Mouse (Mus musculus): ENCODE measurements around the gene Med12l. TPM values are rescaled to one million over a fixed set of nuclear protein-coding genes. Genes with fewer than 3 reads are reported as not detected.

Gene Med12l
- polyA plus RNA-seq, 1 experiment = 16.9 TPM

DNA sequence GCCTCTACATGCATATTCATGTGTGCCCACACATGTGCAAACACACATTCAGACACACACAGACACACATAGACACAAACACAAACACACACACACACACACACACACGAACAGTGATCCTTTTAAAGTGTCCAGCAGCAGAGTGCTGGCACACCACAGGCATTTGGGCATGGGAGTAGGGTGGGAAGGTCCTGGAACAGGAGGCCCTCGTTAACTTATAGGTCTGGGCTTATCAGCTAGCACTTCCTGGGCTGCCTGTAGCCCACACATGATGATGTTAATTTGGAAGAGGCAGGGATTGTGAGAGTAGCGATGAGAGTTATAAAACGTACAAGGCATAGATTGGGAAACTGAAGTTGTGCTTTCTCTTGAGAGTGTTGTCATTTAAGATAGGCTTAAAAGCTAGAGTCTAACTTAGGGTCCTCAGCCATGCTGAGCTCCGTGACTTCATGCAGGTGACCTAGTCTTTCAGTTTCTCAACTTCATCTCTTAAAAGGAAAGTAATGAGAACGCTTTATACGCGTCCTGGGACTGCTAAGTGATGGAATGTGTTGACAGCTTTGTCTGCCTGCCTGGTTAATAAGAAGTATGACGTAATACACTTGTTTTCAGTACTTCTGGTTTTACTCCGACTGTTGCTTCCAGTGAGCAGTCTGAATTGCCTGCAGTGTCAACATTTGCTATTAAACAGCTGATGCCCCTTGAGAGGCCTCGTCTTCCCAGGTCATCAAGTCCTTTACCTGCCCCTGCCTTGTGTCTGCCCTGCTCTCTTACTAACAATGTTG is 199.3 kb downstream of the Med12l start:
- Histone ChIP-seq H3K27me3 (ENCODE audit: control insufficient read depth, insufficient read depth, low read length) (no peaks in the 10 kb centered on the region), H3K4me3 (replicated peaks; ENCODE audit: insufficient read depth, low read depth, low read length) (no peak overlapping the region), H3K27ac (ENCODE audit: insufficient read depth, low read length) (no peak overlapping the region), H3K4me1 (ENCODE audit: control insufficient read depth, insufficient read depth, low read length) (peaks cover 4% of the 10 kb centered on the region; the same call in 1 of the 2 replicates)
- WGBS = 89% methylated on average over 11 of the region's 11 CpGs
- TF ChIP-seq CTCF (IDR thresholded peaks at IDR 0.05; ENCODE audit: borderline replicate concordance, insufficient read depth, low read depth, low read length) (no peak), POLR2A (IDR thresholded peaks at IDR 0.05; ENCODE audit: borderline replicate concordance, insufficient read depth, low read length) (no peak)
- no peak for DNase-seq

DNA sequence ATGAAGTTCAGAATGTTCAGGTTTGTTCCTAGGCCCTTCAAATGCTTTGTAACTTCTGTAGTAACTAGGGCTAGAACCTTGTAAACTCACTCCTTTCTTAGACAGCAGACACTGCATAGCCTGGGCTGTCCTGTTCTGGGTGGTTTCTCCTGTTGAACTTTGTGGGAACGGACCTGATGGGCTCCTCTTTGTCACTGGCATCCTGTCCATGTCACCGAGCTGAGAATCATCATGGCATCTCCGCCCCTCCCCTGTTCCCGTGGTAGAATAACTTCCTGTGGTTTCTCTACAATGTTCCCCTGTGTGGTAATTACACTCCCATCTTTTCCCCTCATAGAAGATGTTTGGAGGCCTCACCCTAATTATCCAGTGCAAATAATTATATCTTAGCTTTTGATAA is 200.3 kb downstream of the Med12l start:
- no peak for TF ChIP-seq POLR2A (IDR thresholded peaks at IDR 0.05; ENCODE audit: borderline replicate concordance, insufficient read depth, low read length)
- TF ChIP-seq CTCF (IDR thresholded peaks at IDR 0.05; ENCODE audit: borderline replicate concordance, insufficient read depth, low read depth, low read length) = no peak
- WGBS = 67% methylated on average over 4 of the region's 4 CpGs

DNA sequence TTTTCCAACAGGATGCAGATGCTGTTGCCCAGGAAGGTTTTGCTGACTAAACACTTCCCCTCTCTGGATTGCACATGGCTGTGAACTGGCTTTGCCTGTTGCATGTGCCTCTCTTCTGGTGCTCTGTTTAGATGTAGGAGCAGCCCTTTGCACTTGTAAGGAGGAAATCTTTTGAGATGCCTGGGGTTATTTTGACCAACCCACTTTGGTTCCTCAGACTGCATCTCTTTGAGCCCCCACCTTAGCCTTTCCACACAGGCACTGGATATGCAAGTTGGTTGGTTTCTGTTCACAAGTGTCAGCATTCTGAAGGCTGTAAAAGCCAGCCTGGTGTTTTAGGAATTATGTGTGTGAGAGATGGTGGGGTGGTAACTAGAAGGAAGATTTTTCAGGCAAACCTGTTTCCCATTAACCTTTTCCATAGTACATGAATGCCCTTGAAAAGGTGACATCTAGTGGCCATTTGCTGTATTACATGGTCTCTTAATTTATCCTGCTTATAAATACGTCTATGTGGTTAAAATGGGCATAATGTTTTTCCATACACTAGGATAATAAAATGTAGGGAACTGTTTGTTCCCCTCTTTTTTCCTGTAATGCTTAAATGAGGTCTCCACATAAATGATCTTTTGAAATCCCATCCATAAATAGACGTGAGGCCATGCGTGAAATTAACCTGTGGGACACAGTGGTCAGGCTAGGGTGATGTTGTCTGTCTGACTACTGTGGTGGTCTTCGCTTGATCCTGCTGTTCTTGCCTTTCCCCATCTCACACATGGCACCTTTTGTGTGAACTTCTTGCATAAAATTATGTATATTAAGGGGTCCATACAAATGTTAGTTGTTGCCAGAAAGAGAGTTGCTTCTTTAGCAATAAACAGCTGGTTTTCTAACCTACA is 203.3 kb downstream of the Med12l start:
- TF ChIP-seq CTCF (IDR thresholded peaks at IDR 0.05; ENCODE audit: borderline replicate concordance, insufficient read depth, low read depth, low read length) (peak; percentile 48), POLR2A (IDR thresholded peaks at IDR 0.05; ENCODE audit: borderline replicate concordance, insufficient read depth, low read length) (no peak)
- peak overlapping the region; percentile 38 for H3K27ac ChIP-seq (ENCODE audit: insufficient read depth, low read length)
- peaks cover 4% of the 10 kb centered on the region; the same call in 1 of the 2 replicates for H3K4me1 ChIP-seq (ENCODE audit: control insufficient read depth, insufficient read depth, low read length)
- H3K27me3 ChIP-seq (ENCODE audit: control insufficient read depth, insufficient read depth, low read length) = no peaks in the 10 kb centered on the region
- H3K4me3 ChIP-seq (replicated peaks; ENCODE audit: insufficient read depth, low read depth, low read length) = no peak overlapping the region
- WGBS = 51% methylated on average over 4 of the region's 4 CpGs
- DNase-seq = peak; percentile 54 to 68

More for the DNA sequence above, 200.3 kb downstream of the Med12l start:
- H3K4me3 ChIP-seq (replicated peaks; ENCODE audit: insufficient read depth, low read depth, low read length) = no peak overlapping the region
- H3K27ac ChIP-seq (ENCODE audit: insufficient read depth, low read length) = no peak overlapping the region
- no peaks in the 10 kb centered on the region for H3K27me3 ChIP-seq (ENCODE audit: control insufficient read depth, insufficient read depth, low read length)
- DNase-seq = no peak
- peaks cover 4% of the 10 kb centered on the region; the same call in 1 of the 2 replicates for H3K4me1 ChIP-seq (ENCODE audit: control insufficient read depth, insufficient read depth, low read length)

DNA sequence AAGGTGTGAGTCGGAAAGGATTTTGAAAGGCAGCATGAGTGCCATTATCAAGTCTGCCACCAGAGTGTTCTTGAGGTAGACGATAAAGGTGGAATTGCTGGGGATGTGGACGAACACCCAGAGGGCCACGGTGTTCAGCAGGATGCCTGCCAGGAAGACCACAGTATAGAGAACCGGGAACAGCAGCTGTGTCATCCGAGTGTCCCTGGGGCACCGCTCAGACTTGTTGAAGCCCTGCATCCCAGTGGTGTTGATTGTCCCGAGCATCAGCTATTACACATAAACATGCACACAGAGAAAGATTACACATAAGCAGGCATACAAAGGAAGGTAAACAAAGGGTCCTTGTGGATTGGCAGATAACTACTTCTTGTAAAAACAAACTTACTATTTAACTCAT is 204.5 kb downstream of the Med12l start:
- TF ChIP-seq POLR2A (IDR thresholded peaks at IDR 0.05; ENCODE audit: borderline replicate concordance, insufficient read depth, low read length) = no peak
- H3K4me1 ChIP-seq (ENCODE audit: control insufficient read depth, insufficient read depth, low read length) = peaks cover 4% of the 10 kb centered on the region; the same call in 1 of the 2 replicates
- 71% methylated on average over 8 of the region's 8 CpGs for WGBS
- DNase-seq = peak in 1 of 2 experiments; percentile 14
- no peaks in the 10 kb centered on the region for H3K27me3 ChIP-seq (ENCODE audit: control insufficient read depth, insufficient read depth, low read length)
- H3K4me3 ChIP-seq (replicated peaks; ENCODE audit: insufficient read depth, low read depth, low read length) = no peak overlapping the region
- no peak overlapping the region for H3K27ac ChIP-seq (ENCODE audit: insufficient read depth, low read length)

DNA sequence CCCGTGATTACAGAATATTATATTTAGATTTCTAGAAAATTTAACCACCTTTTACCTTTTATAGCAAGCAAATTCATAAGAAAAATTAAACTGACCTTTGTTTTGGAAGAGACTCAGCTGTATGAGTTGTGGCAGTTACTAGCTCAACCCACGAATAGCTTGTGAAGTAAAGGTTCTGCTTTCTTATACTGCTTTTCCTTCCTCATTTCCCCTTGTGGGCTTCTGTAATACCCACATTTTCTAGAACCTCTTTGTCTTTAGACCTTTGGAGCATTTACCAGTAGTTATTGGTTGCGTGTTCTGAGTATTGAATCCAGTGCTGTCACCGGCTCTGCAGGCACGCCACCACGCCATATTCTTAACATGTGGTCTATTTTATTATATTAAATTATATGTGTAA is 205.1 kb downstream of the Med12l start, which contains the start of gene P2ry13:
Gene P2ry13, minus strand, starts transcription at position 156 of the 400 bp plus-strand sequence.
- 97% methylated on average over 6 of the region's 6 CpGs for WGBS
- H3K27ac ChIP-seq (ENCODE audit: insufficient read depth, low read length) = no peak within 1 kb of the TSS
- no peak within 1 kb of the TSS for H3K4me3 ChIP-seq (replicated peaks; ENCODE audit: insufficient read depth, low read depth, low read length)
- no peak for DNase-seq
- H3K4me1 ChIP-seq (ENCODE audit: control insufficient read depth, insufficient read depth, low read length) = peaks cover 4% of the 10 kb centered on the region; the same call in 1 of the 2 replicates
- no peaks in the 10 kb centered on the region for H3K27me3 ChIP-seq (ENCODE audit: control insufficient read depth, insufficient read depth, low read length)
- TF ChIP-seq CTCF (IDR thresholded peaks at IDR 0.05; ENCODE audit: borderline replicate concordance, insufficient read depth, low read depth, low read length) (no peak), POLR2A (IDR thresholded peaks at IDR 0.05; ENCODE audit: borderline replicate concordance, insufficient read depth, low read length) (no peak)

DNA sequence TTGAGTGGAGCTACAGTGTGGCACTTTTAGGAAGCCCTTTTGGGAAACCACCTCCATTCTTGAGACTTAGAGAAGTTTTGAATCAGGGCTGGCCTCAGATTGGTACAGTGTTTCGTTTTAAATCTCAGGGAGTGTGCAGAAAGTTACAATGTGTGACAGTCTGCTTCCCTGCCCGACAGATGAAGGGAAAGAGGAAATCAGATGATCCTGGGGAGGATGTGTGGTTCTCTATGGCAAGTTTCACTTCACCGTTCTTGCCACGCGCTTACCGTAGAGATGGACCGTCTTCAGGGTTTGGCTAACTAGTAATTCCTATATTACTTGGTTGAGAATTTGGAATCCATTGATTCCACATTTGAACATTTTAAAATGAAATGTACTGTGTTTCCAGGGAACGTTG is 206.2 kb downstream of the Med12l start:
- H3K27me3 ChIP-seq (ENCODE audit: control insufficient read depth, insufficient read depth, low read length) = no peaks in the 10 kb centered on the region
- DNase-seq = no peak
- TF ChIP-seq POLR2A (IDR thresholded peaks at IDR 0.05; ENCODE audit: borderline replicate concordance, insufficient read depth, low read length) (no peak), CTCF (IDR thresholded peaks at IDR 0.05; ENCODE audit: borderline replicate concordance, insufficient read depth, low read depth, low read length) (no peak)
- 94% methylated on average over 8 of the region's 8 CpGs for WGBS
- no peak overlapping the region for H3K4me3 ChIP-seq (replicated peaks; ENCODE audit: insufficient read depth, low read depth, low read length)
- peaks cover 4% of the 10 kb centered on the region; the same call in 1 of the 2 replicates for H3K4me1 ChIP-seq (ENCODE audit: control insufficient read depth, insufficient read depth, low read length)
- no peak overlapping the region for H3K27ac ChIP-seq (ENCODE audit: insufficient read depth, low read length)

DNA sequence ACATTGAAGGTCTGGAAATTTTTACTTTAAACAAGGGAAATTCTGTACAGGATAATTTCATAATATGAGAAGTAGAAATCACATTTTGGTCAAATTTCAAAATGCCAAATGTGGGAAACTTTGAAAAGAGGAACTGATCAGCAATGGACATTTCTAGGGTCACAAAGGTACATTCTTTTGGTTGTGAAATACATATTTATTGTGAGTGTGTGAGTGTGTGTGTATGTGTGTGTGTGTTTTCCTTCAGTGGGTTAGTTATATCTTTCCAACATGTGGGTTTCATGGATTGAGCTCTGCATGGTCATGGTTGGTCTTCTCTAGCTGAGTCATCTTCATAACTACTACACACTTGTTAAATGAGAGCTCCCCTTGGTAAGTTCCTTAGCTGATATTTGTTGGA is 206.8 kb downstream of the Med12l start:
- Histone ChIP-seq H3K4me1 (ENCODE audit: control insufficient read depth, insufficient read depth, low read length) (peaks cover 4% of the 10 kb centered on the region; the same call in 1 of the 2 replicates), H3K4me3 (replicated peaks; ENCODE audit: insufficient read depth, low read depth, low read length) (no peak overlapping the region), H3K27me3 (ENCODE audit: control insufficient read depth, insufficient read depth, low read length) (no peaks in the 10 kb centered on the region), H3K27ac (ENCODE audit: insufficient read depth, low read length) (no peak overlapping the region)
- TF ChIP-seq CTCF (IDR thresholded peaks at IDR 0.05; ENCODE audit: borderline replicate concordance, insufficient read depth, low read depth, low read length) = no peak
- TF ChIP-seq POLR2A (IDR thresholded peaks at IDR 0.05; ENCODE audit: borderline replicate concordance, insufficient read depth, low read length) = no peak
- no peak for DNase-seq

Data from cerebellum, adult 2 months (tissue).